ENCODE assay signal across 39 mouse cellular contexts in the genomic region with DNA sequence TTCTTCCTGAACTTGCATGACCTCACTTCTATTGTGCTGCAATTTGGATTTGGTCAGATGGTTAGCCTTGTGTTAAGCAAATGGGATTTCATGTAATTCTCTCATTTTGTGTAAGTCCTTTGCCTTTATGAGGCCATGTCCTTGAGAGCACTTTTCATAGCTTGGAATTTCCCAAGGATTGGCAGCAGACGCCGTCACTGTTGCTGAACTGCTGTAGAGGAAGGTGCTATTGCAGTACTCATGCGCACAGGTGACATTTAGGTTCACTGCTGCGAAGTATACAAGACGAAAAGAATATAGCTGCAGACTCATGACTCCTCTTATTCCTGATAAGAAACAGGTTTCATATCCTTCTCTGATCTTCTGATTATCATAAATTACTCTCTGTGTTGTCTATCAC. TPM values are rescaled to one million over a fixed set of nuclear protein-coding genes. Genes with fewer than 3 reads are reported as not detected.
"Had no signal": no experiment of that assay in that cellular context is flagged by ENCODE, and none has a peak within 500 bp of the region (broad histone marks: within the 10 kb centered on the region; RNA-seq: fewer than 3 reads in every experiment).

No protein-coding gene starts in this region.

- H3K9me3 ChIP-seq: heart, embryonic 10.5 days; heart, embryonic 12.5 days; hindbrain, embryonic 10.5 days; hindbrain, embryonic 12.5 days; intestine, embryonic 15.5 days; limb, embryonic 10.5 days; limb, embryonic 12.5 days; liver, embryonic 13.5 days; liver, embryonic 15.5 days had no signal

- DNase-seq: gastrocnemius, adult 2 months; gastrocnemius, postnatal 10 days; gastrocnemius, postnatal 25 days; heart, postnatal 10 days; heart, postnatal 4 days; kidney, adult 18-20 months; kidney, adult 8-10 months; kidney, postnatal 10 days; kidney, postnatal 25 days; kidney, postnatal 4 days; liver; liver, embryonic 13.5 days had no signal

- H3K27me3 ChIP-seq: heart, embryonic 12.5 days; hindbrain, embryonic 12.5 days; intestine, embryonic 15.5 days; limb, embryonic 12.5 days; liver, embryonic 13.5 days; liver, embryonic 15.5 days had no signal

- H3K4me2 ChIP-seq: heart, embryonic 12.5 days; hindbrain, embryonic 12.5 days; hindbrain, embryonic 14.5 days; intestine, embryonic 15.5 days; limb, embryonic 12.5 days; liver, embryonic 11.5 days; liver, embryonic 13.5 days; liver, embryonic 15.5 days had no signal

- ATAC-seq: hindbrain, embryonic 16.5 days; inflammation-experienced regulatory T-cells, adult 6 months; intestine, embryonic 15.5 days; intestine, postnatal 0 days had no signal

- H3K4me1 ChIP-seq: heart, embryonic 10.5 days; heart, embryonic 12.5 days; hindbrain, embryonic 10.5 days; hindbrain, embryonic 12.5 days; intestine, embryonic 15.5 days; limb, embryonic 10.5 days; limb, embryonic 12.5 days; liver, embryonic 13.5 days; liver, embryonic 15.5 days had no signal

- H3K4me3 ChIP-seq: gastrocnemius, adult 2 months; heart, embryonic 10.5 days; heart, embryonic 12.5 days; hindbrain, embryonic 10.5 days; hindbrain, embryonic 12.5 days; intestine, embryonic 15.5 days; layer of hippocampus, adult 2 months; left cerebral cortex, adult 2 months; limb, embryonic 10.5 days; limb, embryonic 12.5 days; liver, embryonic 13.5 days; liver, embryonic 15.5 days had no signal

- H3K9ac ChIP-seq: heart, embryonic 12.5 days; hindbrain, embryonic 12.5 days; hindbrain, embryonic 14.5 days; intestine, embryonic 15.5 days; limb, embryonic 12.5 days; liver, embryonic 13.5 days; liver, embryonic 15.5 days had no signal

- H3K27ac ChIP-seq: gastrocnemius, adult 2 months; heart, embryonic 10.5 days; hindbrain, embryonic 10.5 days; hindbrain, embryonic 12.5 days; hindbrain, embryonic 14.5 days; intestine, embryonic 15.5 days; layer of hippocampus, adult 2 months; left cerebral cortex, adult 2 months; limb, embryonic 10.5 days; limb, embryonic 12.5 days; liver, embryonic 13.5 days; liver, embryonic 15.5 days had no signal

- H3K36me3 ChIP-seq: heart, embryonic 10.5 days; heart, embryonic 12.5 days; hindbrain, embryonic 10.5 days; hindbrain, embryonic 12.5 days; intestine, embryonic 15.5 days; limb, embryonic 10.5 days; limb, embryonic 12.5 days; liver, embryonic 13.5 days; liver, embryonic 15.5 days had no signal

RNA-seq across cellular contexts. Expression of a gene that starts 35.7 kb away (rescaled TPM):
- total RNA-seq: gastrocnemius, adult 2 months; gastrocnemius, postnatal 10 days; gastrocnemius, postnatal 25 days; gastrocnemius, postnatal 4 days; granulocyte monocyte progenitor cell, adult 5-6 weeks; heart, adult 8-10 months; heart, postnatal 10 days; heart, postnatal 25 days; heart, postnatal 4 days; layer of hippocampus, adult 2 months; layer of hippocampus, postnatal 10 days; layer of hippocampus, postnatal 25 days; left cerebral cortex, adult 2 months; left cerebral cortex, postnatal 14 days; left cerebral cortex, postnatal 36 days had no signal
- polyA plus RNA-seq: heart, embryonic 10.5 days; heart, embryonic 12.5 days; heart, embryonic 14.5 days; heart, embryonic 16.5 days; hindbrain, embryonic 10.5 days; hindbrain, embryonic 12.5 days; hindbrain, embryonic 14.5 days; hindbrain, embryonic 16.5 days; inflammation-experienced regulatory T-cells, adult 6 months; intestine, embryonic 15.5 days; intestine, postnatal 0 days; kidney, embryonic 14.5 days; kidney, embryonic 16.5 days; limb, embryonic 10.5 days; limb, embryonic 12.5 days; liver, embryonic 11.5 days; liver, embryonic 13.5 days; liver, embryonic 15.5 days had no signal

RNA-seq across cellular contexts. Expression of a gene that starts 45.9 kb away (rescaled TPM):
- total RNA-seq: gastrocnemius, adult 2 months; gastrocnemius, postnatal 10 days; gastrocnemius, postnatal 25 days; gastrocnemius, postnatal 4 days; granulocyte monocyte progenitor cell, adult 5-6 weeks; heart, adult 8-10 months; heart, postnatal 10 days; heart, postnatal 25 days; heart, postnatal 4 days; layer of hippocampus, adult 2 months; layer of hippocampus, postnatal 10 days; layer of hippocampus, postnatal 25 days; left cerebral cortex, adult 2 months; left cerebral cortex, postnatal 14 days; left cerebral cortex, postnatal 36 days had no signal
- polyA plus RNA-seq: heart, embryonic 10.5 days; heart, embryonic 12.5 days; heart, embryonic 14.5 days; heart, embryonic 16.5 days; hindbrain, embryonic 10.5 days; hindbrain, embryonic 12.5 days; hindbrain, embryonic 14.5 days; hindbrain, embryonic 16.5 days; inflammation-experienced regulatory T-cells, adult 6 months; intestine, embryonic 15.5 days; intestine, postnatal 0 days; kidney, embryonic 14.5 days; kidney, embryonic 16.5 days; limb, embryonic 10.5 days; limb, embryonic 12.5 days; liver, embryonic 11.5 days; liver, embryonic 13.5 days; liver, embryonic 15.5 days had no signal

RNA-seq across cellular contexts. Expression of a gene that starts 54.6 kb away (rescaled TPM):
- total RNA-seq: gastrocnemius, adult 2 months; gastrocnemius, postnatal 10 days; gastrocnemius, postnatal 25 days; granulocyte monocyte progenitor cell, adult 5-6 weeks; heart, adult 8-10 months; heart, postnatal 10 days; heart, postnatal 25 days; heart, postnatal 4 days; layer of hippocampus, adult 2 months; layer of hippocampus, postnatal 10 days; layer of hippocampus, postnatal 25 days; left cerebral cortex, adult 2 months; left cerebral cortex, postnatal 14 days; left cerebral cortex, postnatal 36 days had no signal
- polyA plus RNA-seq: heart, embryonic 14.5 days; hindbrain, embryonic 10.5 days; hindbrain, embryonic 12.5 days; hindbrain, embryonic 14.5 days; hindbrain, embryonic 16.5 days; inflammation-experienced regulatory T-cells, adult 6 months; limb, embryonic 10.5 days; limb, embryonic 12.5 days had no signal
